Mouse (Mus musculus) testis, adult 2 months (tissue): ENCODE measurements around the gene Kansl1l.

ENCODE experiments used
- CTCF ChIP-seq: fragments of 200-500 bp; IDR thresholded peaks from 2 replicates; pipeline ENCODE4 v1.5.1; 2012; ENCODE audit warnings: low read depth, mild to moderate bottlenecking, inconsistent platforms, low read length, moderate library complexity; ENCODE audit not compliant: control insufficient read depth, insufficient read depth, insufficient replicate concordance
- POLR2A ChIP-seq: fragments of 200-500 bp; IDR thresholded peaks from 2 replicates; pipeline ENCODE4 v1.6.1; 2012; ENCODE audit warnings: low read depth, mild to moderate bottlenecking, inconsistent platforms, low read length, moderate library complexity; ENCODE audit not compliant: control insufficient read depth

DNA sequence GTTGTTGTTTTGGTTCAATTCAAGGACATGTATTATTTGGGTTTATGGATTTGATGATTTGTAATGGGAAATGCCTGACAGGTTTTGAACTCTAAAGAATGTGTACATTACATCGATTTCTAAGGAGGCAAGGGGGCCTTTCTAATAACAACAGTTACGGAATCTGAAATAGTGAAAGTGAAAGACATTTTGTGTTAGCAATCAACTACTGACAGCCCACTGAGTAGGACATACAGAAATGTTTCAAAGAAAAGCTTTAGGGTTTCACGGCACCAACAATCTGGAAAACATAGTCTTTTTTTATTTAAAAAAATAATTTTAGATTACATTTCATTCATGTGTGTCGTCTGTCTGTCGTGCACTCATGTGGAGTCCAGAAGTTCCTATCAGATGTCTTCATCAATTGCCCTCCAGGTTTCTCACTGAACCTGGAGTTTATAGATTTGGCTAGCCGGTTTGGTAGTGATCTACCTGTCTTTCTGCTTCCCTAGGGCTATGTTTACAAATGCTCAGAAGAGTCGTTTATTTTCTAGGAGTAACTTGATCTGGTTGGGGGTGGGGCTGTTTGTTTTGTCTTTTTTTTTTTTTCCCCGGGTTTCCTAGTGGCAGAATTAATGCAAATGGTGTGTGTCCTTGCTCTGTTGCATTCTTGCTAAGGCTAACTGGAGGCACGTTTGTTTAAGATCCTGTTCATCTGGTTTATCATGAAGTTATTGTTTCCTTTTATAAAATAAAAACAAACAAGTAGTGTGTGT, 46.6 kb upstream of the Kansl1l start:
- no peak for TF ChIP-seq CTCF
- TF ChIP-seq POLR2A: no peak
